Mouse (Mus musculus): Measurements from ENCODE around the gene Zfp536. TPM values are rescaled to one million over a fixed set of nuclear protein-coding genes. Genes with fewer than 3 reads are reported as not detected.
A peak's percentile ranks its signal among the peaks of the same experiment; 100 is the strongest.

Gene Zfp536
- 9.0 and 10.2 TPM in 2 replicates for polyA plus RNA-seq (2015; fragmentation: Nextera tagmentation; extraction: Ambion mirVana)

DNA sequence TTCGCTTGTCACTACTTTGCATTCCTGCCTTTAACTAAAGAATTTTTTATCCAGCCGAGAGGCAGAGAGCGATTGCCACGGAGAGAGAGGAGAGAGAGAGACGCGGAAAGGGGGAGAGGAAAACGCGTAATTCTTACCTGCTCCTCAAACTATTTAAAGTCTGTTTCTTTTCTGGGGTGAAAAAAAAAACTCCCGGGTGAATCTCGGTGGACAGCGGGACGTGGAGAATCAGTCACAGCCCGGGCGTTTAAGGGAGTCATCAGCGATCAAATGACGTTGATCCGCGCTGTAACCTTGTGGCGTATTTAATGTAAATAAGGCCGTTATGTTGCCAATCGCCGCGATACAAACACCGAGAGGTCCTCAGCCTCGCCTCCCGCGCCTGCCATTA lies at the start of gene Zfp536:
Gene Zfp536 (minus strand): TSS at position 330 of the 391 bp plus-strand sequence.
- Histone ChIP-seq H3K27ac (ENCODE audit: low read length) (no peak within 1 kb of the TSS), H3K4me3 (ENCODE audit: low read length) (peak within 1 kb of the TSS; percentile 63), H3K9me3 (ENCODE audit: low read length) (no peaks in the 10 kb centered on the region), H3K4me2 (replicated peaks; ENCODE audit: low read depth, low read length) (peak within 1 kb of the TSS; percentile 98), H3K9ac (replicated peaks; ENCODE audit: low read length) (peak within 1 kb of the TSS; percentile 45), H3K4me1 (ENCODE audit: insufficient read depth, low read length) (peaks cover 29% of the 10 kb centered on the region), H3K27me3 (ENCODE audit: insufficient read depth, low read length) (peaks cover 72% of the 10 kb centered on the region), H3K36me3 (ENCODE audit: insufficient read depth, low read length) (no peaks in the 10 kb centered on the region)
- ATAC-seq (ENCODE audit: low FRiP score, low TSS enrichment) = no peak
- under 1% methylated on average over 27 of the region's 27 CpGs for WGBS

DNA sequence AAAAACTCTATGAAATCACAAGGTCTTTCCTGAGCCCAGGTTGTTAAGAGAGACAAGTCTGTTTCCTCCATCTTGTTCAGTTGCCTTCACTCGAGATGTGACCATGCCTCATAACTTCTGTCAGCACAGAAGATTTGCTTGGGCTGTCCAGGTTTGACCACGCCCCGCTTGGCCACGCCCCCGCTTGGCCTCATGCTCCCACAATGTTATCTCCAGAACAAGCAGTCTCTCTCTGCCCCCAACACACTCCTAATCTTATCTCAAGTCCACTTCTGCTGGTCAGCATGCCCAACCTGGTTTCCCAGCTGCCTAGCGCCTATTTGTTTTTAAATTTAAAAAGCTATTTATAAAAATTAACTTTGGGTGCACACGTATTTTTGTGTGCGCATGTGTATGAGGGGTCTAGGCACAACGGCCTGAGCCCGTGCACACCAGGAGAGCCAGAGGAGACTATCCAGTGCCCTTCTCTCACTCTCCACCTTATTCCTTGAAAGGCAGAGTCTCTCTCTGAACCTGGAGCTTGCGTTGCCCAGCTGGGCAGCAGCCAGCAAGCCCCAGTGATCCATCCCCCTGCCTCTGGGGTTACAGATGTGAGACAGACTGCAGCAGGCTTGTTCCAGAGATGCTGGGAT lies 47.3 kb upstream of the Zfp536 start:
- H3K27me3 ChIP-seq (ENCODE audit: insufficient read depth, low read length) = no peaks in the 10 kb centered on the region
- 79% methylated on average over 11 of the region's 11 CpGs for WGBS

DNA sequence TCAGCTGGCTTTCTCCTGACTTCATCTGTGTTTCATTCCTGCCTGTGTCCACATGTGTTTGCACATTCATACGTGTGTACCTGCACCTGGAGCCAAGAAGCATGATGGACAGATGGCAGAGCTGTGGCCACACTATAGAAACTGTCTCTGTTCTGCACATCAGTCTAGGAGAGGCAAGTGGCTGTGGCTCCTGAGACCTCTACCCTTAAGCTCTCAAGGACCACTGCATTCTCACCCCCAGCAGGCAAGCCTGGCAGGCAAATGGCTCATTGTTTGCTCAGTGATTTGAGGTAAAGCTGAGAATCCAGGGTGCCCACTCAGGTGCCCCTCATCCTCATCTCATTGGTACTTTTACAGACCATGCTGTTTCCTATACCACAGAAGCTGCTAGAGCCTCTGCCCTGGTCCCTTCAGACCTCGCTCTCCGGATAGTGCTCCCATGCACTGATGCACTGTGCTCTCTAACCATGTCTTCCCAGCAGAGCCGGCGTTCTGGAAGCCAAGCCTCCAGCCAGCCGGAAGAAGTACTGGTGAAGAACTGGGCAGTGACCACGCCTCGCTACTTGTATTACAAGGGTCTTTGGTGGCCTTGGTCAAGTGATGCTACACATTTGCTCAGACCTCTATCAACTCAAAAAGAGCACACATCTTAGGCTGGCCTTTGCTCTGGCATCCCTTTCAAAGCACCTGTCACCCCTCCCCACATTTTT lies 45.3 kb upstream of the Zfp536 start:
- WGBS = 83% methylated on average over 8 of the region's 8 CpGs
- no peak for ATAC-seq (ENCODE audit: low FRiP score, low TSS enrichment)

More for the DNA sequence above, 47.3 kb upstream of the Zfp536 start:
- H3K4me2 ChIP-seq (replicated peaks; ENCODE audit: low read depth, low read length) = no peak overlapping the region
- ATAC-seq (ENCODE audit: low FRiP score, low TSS enrichment) = no peak
- H3K9ac ChIP-seq (replicated peaks; ENCODE audit: low read length) = no peak overlapping the region
- H3K4me1 ChIP-seq (ENCODE audit: insufficient read depth, low read length) = no peaks in the 10 kb centered on the region
- H3K36me3 ChIP-seq (ENCODE audit: insufficient read depth, low read length) = no peaks in the 10 kb centered on the region
- H3K4me3 ChIP-seq (ENCODE audit: low read length) = no peak overlapping the region
- no peak overlapping the region for H3K27ac ChIP-seq (ENCODE audit: low read length)
- no peaks in the 10 kb centered on the region for H3K9me3 ChIP-seq (ENCODE audit: low read length)

DNA sequence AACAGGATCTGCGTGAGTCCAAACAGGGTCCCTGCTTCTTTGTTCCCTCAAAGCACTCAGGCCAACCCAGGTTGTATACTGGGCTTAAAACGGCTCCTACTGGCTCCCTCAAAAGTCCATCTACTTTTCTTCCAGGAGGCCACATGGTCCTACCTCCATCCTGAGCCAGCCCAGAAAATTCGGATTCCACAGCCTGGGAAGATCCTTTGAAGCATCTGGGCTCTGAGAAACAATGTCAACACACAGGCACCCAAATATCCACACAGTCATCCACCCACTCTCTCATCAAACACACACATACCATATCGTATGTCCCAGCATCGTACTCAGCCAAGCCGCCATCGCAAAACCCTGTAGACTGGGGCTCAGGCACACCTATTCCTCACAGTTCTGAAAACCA lies 43.5 kb upstream of the Zfp536 start:
- 84% methylated on average over 7 of the region's 7 CpGs for WGBS
- no peaks in the 10 kb centered on the region for H3K36me3 ChIP-seq (ENCODE audit: insufficient read depth, low read length)
- no peak for ATAC-seq (ENCODE audit: low FRiP score, low TSS enrichment)
- no peaks in the 10 kb centered on the region for H3K4me1 ChIP-seq (ENCODE audit: insufficient read depth, low read length)
- no peak overlapping the region for H3K4me3 ChIP-seq (ENCODE audit: low read length)
- no peaks in the 10 kb centered on the region for H3K9me3 ChIP-seq (ENCODE audit: low read length)
- H3K9ac ChIP-seq (replicated peaks; ENCODE audit: low read length) = no peak overlapping the region
- no peaks in the 10 kb centered on the region for H3K27me3 ChIP-seq (ENCODE audit: insufficient read depth, low read length)
- no peak overlapping the region for H3K4me2 ChIP-seq (replicated peaks; ENCODE audit: low read depth, low read length)
- H3K27ac ChIP-seq (ENCODE audit: low read length) = no peak overlapping the region

More for the DNA sequence above, 45.3 kb upstream of the Zfp536 start:
- Histone ChIP-seq H3K9me3 (ENCODE audit: low read length) (no peaks in the 10 kb centered on the region), H3K36me3 (ENCODE audit: insufficient read depth, low read length) (no peaks in the 10 kb centered on the region), H3K4me1 (ENCODE audit: insufficient read depth, low read length) (no peaks in the 10 kb centered on the region), H3K4me2 (replicated peaks; ENCODE audit: low read depth, low read length) (no peak overlapping the region), H3K27ac (ENCODE audit: low read length) (no peak overlapping the region), H3K27me3 (ENCODE audit: insufficient read depth, low read length) (no peaks in the 10 kb centered on the region), H3K4me3 (ENCODE audit: low read length) (no peak overlapping the region), H3K9ac (replicated peaks; ENCODE audit: low read length) (no peak overlapping the region)

DNA sequence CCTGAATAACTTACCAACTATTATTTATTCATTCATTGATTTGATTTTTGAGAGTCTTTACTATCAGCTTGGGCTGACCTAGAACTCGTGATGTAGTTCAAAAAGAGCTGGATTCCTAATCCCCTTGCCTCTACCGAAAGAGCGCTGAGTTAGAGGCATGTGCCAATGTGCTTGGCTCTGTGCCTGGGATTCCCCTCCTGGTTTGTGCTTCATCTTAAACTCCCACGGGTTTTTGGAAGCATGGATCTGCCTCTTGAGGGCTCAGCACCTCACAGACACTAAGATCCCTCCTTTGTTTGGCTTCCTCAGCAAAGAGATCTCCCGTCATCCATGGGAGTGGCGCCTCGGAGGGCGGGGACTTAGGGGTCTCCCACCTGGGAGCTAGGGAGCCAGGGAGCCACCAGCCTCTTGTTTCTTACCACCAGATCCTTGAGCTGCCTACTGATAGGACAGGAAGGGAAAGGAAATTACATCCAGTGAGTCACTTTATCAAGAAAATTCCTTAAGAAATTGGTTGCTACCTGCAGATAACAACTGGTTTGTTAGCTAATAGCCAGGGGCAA lies 41.5 kb upstream of the Zfp536 start:
- WGBS = 54% methylated on average over 8 of the region's 8 CpGs

DNA sequence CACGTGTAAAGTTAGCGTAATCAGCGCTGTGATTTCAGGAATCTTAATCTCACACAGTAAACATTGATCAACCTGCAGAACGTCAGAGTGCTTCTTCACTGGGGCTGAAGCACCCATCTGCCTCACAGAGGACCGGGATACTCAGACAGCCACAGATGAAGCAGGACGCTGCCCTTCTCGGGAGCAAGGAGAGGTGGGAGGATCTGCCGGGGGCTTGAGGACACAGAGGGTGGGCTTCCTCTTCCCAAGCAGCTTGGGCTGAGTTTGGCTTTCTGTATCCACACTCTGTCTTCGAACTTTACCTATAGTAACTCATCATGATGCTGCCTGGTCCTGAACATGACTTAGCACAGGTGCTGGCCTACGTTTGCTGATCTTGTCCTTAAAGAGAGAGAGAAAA lies 40.2 kb upstream of the Zfp536 start:
- Histone ChIP-seq H3K36me3 (ENCODE audit: insufficient read depth, low read length) (no peaks in the 10 kb centered on the region), H3K4me2 (replicated peaks; ENCODE audit: low read depth, low read length) (no peak overlapping the region), H3K4me3 (ENCODE audit: low read length) (no peak overlapping the region), H3K9me3 (ENCODE audit: low read length) (no peaks in the 10 kb centered on the region), H3K9ac (replicated peaks; ENCODE audit: low read length) (no peak overlapping the region), H3K27ac (ENCODE audit: low read length) (no peak overlapping the region), H3K27me3 (ENCODE audit: insufficient read depth, low read length) (no peaks in the 10 kb centered on the region), H3K4me1 (ENCODE audit: insufficient read depth, low read length) (no peaks in the 10 kb centered on the region)
- 77% methylated on average over 10 of the region's 10 CpGs for WGBS
- no peak for ATAC-seq (ENCODE audit: low FRiP score, low TSS enrichment)

More for the DNA sequence above, 41.5 kb upstream of the Zfp536 start:
- H3K9me3 ChIP-seq (ENCODE audit: low read length) = no peaks in the 10 kb centered on the region
- H3K4me2 ChIP-seq (replicated peaks; ENCODE audit: low read depth, low read length) = no peak overlapping the region
- ATAC-seq (ENCODE audit: low FRiP score, low TSS enrichment) = no peak
- no peaks in the 10 kb centered on the region for H3K4me1 ChIP-seq (ENCODE audit: insufficient read depth, low read length)
- H3K36me3 ChIP-seq (ENCODE audit: insufficient read depth, low read length) = no peaks in the 10 kb centered on the region
- H3K9ac ChIP-seq (replicated peaks; ENCODE audit: low read length) = no peak overlapping the region
- H3K4me3 ChIP-seq (ENCODE audit: low read length) = no peak overlapping the region
- no peaks in the 10 kb centered on the region for H3K27me3 ChIP-seq (ENCODE audit: insufficient read depth, low read length)
- H3K27ac ChIP-seq (ENCODE audit: low read length) = no peak overlapping the region

DNA sequence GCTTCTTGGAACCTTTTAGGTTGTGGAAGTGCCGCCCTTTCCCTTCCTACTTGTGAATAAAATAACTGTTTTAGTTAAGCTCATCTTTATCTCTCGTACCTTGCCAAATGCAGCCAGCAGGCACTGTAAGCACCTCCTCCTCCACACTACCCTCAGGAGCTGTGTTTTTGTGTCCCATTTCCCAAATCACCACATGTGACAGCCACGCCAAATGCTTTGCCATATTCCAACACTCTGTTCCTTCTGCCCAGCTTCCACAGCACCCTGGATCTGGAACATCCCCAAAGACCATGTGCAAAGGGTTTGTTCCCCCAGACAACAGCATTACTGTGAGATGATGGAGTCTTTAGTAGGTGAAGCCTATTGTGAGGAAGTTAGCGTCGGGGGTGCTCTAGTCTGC lies 36.5 kb upstream of the Zfp536 start:
- Histone ChIP-seq H3K9me3 (ENCODE audit: low read length) (peaks cover 3% of the 10 kb centered on the region; the same call in 1 of the 2 replicates), H3K4me2 (replicated peaks; ENCODE audit: low read depth, low read length) (no peak overlapping the region), H3K9ac (replicated peaks; ENCODE audit: low read length) (no peak overlapping the region), H3K36me3 (ENCODE audit: insufficient read depth, low read length) (no peaks in the 10 kb centered on the region), H3K27me3 (ENCODE audit: insufficient read depth, low read length) (no peaks in the 10 kb centered on the region), H3K4me3 (ENCODE audit: low read length) (no peak overlapping the region), H3K27ac (ENCODE audit: low read length) (no peak overlapping the region), H3K4me1 (ENCODE audit: insufficient read depth, low read length) (no peaks in the 10 kb centered on the region)
- ATAC-seq (ENCODE audit: low FRiP score, low TSS enrichment) = no peak
- 91% methylated on average over 5 of the region's 5 CpGs for WGBS

DNA sequence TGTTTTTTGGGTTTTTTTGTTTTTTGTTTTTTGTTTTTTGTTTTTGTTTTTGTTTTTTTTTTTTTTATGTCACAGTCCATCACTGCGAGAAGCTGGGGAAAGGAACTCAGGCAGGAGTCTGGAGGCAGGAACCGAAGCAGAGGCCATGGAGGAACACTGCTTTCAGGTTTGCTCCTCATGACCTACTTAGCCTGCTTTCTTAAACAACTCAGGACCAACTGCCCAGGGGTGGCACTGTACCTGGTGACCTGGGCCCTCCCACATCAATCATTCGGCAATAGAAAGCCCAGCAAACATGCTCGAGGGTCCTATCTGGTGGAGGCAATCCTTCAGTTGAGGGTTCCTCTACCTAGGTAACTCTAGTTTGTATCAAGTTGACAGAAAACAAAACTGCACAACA lies 35.6 kb upstream of the Zfp536 start:
- Histone ChIP-seq H3K36me3 (ENCODE audit: insufficient read depth, low read length) (no peaks in the 10 kb centered on the region), H3K4me3 (ENCODE audit: low read length) (no peak overlapping the region), H3K4me2 (replicated peaks; ENCODE audit: low read depth, low read length) (no peak overlapping the region), H3K4me1 (ENCODE audit: insufficient read depth, low read length) (no peaks in the 10 kb centered on the region), H3K9ac (replicated peaks; ENCODE audit: low read length) (no peak overlapping the region), H3K27ac (ENCODE audit: low read length) (no peak overlapping the region), H3K27me3 (ENCODE audit: insufficient read depth, low read length) (no peaks in the 10 kb centered on the region), H3K9me3 (ENCODE audit: low read length) (peaks cover 3% of the 10 kb centered on the region; the same call in 1 of the 2 replicates)
- no peak for ATAC-seq (ENCODE audit: low FRiP score, low TSS enrichment)
- 81% methylated on average over 4 of the region's 4 CpGs for WGBS

DNA sequence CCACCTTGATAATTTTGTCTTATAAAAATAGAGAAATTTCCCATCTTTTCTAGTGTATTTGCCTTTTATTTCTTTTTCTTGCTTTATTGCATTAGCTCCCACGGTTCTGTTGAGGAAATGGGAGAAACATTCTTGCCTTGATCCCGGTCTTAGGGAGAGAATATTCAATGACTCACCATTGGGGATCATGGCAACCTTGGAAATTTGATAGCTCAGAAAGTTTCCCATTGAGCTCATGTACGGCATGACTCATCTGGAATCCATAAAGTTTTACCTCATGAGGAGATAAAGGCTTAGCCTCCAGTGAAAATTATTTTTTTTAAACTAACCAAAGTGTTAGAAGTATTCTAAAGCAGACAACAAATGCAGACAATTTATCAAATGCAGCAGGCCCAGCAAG lies 27.7 kb upstream of the Zfp536 start:
- Histone ChIP-seq H3K27ac (ENCODE audit: low read length) (no peak overlapping the region), H3K4me2 (replicated peaks; ENCODE audit: low read depth, low read length) (no peak overlapping the region), H3K4me1 (ENCODE audit: insufficient read depth, low read length) (no peaks in the 10 kb centered on the region), H3K27me3 (ENCODE audit: insufficient read depth, low read length) (no peaks in the 10 kb centered on the region), H3K36me3 (ENCODE audit: insufficient read depth, low read length) (no peaks in the 10 kb centered on the region), H3K4me3 (ENCODE audit: low read length) (no peak overlapping the region), H3K9me3 (ENCODE audit: low read length) (peaks cover 3% of the 10 kb centered on the region; the same call in 1 of the 2 replicates), H3K9ac (replicated peaks; ENCODE audit: low read length) (no peak overlapping the region)
- no peak for ATAC-seq (ENCODE audit: low FRiP score, low TSS enrichment)
- 58% methylated on average over 3 of the region's 3 CpGs for WGBS

DNA sequence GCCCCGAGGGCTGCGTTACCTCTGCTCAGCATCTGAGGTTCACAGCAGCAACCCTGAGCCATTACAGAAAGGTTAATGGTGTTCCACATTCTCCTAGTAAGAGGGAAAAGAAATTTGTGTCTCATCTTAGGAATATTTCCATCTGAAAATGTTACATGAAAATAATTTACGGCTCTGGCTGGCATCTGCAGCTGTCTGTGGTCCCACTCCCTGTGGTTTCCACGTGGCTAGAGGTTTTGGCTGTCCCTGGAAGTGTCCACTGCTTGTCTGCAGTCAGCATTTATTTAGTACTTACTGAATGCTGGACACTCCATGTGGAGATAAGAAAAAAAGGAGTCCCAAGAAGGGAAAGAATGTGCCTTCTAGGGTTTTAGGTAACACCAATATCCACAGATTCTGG lies 15.3 kb upstream of the Zfp536 start:
- H3K9me3 ChIP-seq (ENCODE audit: low read length) = 0 out of 2 replicates have a peak, but pooled peaks cover 3% of the 10 kb centered on the region
- no peak for ATAC-seq (ENCODE audit: low FRiP score, low TSS enrichment)
- H3K36me3 ChIP-seq (ENCODE audit: insufficient read depth, low read length) = no peaks in the 10 kb centered on the region
- no peaks in the 10 kb centered on the region for H3K4me1 ChIP-seq (ENCODE audit: insufficient read depth, low read length)
- H3K27ac ChIP-seq (ENCODE audit: low read length) = no peak overlapping the region
- 73% methylated on average over 4 of the region's 4 CpGs for WGBS
- H3K27me3 ChIP-seq (ENCODE audit: insufficient read depth, low read length) = no peaks in the 10 kb centered on the region
- no peak overlapping the region for H3K4me2 ChIP-seq (replicated peaks; ENCODE audit: low read depth, low read length)
- H3K9ac ChIP-seq (replicated peaks; ENCODE audit: low read length) = no peak overlapping the region
- H3K4me3 ChIP-seq (ENCODE audit: low read length) = no peak overlapping the region

Measured in kidney, embryonic 16.5 days (tissue).